Mouse (Mus musculus): ENCODE measurements at regions not wholly inside any gene's neighbourhood (a gene's known extent, or its start where the extent isn't known, plus 50 kb on each side); places are given as distances from the start of the nearest gene placed in this dataset.

- dilution Hi-C loops (cut with MboI; ENCODE audit: extremely low pct_ligation_motif_present, extremely low pct_unique_long_range_greater_than_20kb, low sequenced_read_pairs) = no loop called here
- no peak for DNase-seq (ENCODE audit: extremely low read depth)
- in situ Hi-C loops (cut with MboI; ENCODE audit: low pct_ligation_motif_present, low pct_unique_long_range_greater_than_20kb, low sequenced_read_pairs) = no loop called here
These were observed 578.4 kb downstream of the Gm826 start for GRCm38 (mm10) chr2:159755541-159756011.

GRCm38 (mm10) chr2:159760806-159761205 is 573.2 kb downstream of the Gm826 start:
- no peak overlapping the region for H3K4me2 ChIP-seq (ENCODE audit: insufficient read depth, low read depth, poor library complexity, severe bottlenecking)
- no peak for DNase-seq (ENCODE audit: extremely low read depth)
- no peak for TF ChIP-seq MXI1 (IDR thresholded peaks at IDR 0.05; ENCODE audit: low read depth, low read length)
- no peak for TF ChIP-seq CTCF (conservative IDR thresholded peaks at IDR 0.05 in 1 of 2, IDR thresholded peaks at IDR 0.05 in 1 of 2; ENCODE audit: low read depth in 2 of 2, low read length in 2 of 2)
- TF ChIP-seq TCF12 (IDR thresholded peaks at IDR 0.05; ENCODE audit: low read depth, low read length) = no peak
- no peak for TF ChIP-seq GABPA (IDR thresholded peaks at IDR 0.05; ENCODE audit: insufficient replicate concordance, low read depth, low read length)
- TF ChIP-seq JUND (conservative IDR thresholded peaks at IDR 0.05; ENCODE audit: low read depth, low read length) = no peak
- no peak for TF ChIP-seq TBP (conservative IDR thresholded peaks at IDR 0.05; ENCODE audit: low read depth, low read length)
- TF ChIP-seq HCFC1 (IDR thresholded peaks at IDR 0.05; ENCODE audit: low read depth, low read length) = no peak
- TF ChIP-seq EP300 (IDR thresholded peaks at IDR 0.05; ENCODE audit: low read length) = no peak
- TF ChIP-seq USF2 (conservative IDR thresholded peaks at IDR 0.05; ENCODE audit: low read depth, low read length) = no peak
- no peak for TF ChIP-seq PAX5 (IDR thresholded peaks at IDR 0.05; ENCODE audit: low read length)
- no peak for TF ChIP-seq MAX (IDR thresholded peaks at IDR 0.05; ENCODE audit: low read length)
- no peak for TF ChIP-seq ETS1 (conservative IDR thresholded peaks at IDR 0.05; ENCODE audit: low read depth, low read length)
- TF ChIP-seq CHD2 (IDR thresholded peaks at IDR 0.05; ENCODE audit: low read length) = no peak
- no peak for TF ChIP-seq IRF4 (IDR thresholded peaks at IDR 0.05; ENCODE audit: low read depth, low read length)
- TF ChIP-seq E2F4 (IDR thresholded peaks at IDR 0.05; ENCODE audit: insufficient replicate concordance, low read depth, low read length) = no peak
- no peak for TF ChIP-seq MAFK (IDR thresholded peaks at IDR 0.05; ENCODE audit: insufficient replicate concordance, low read length)
- no peak for TF ChIP-seq RAD21 (IDR thresholded peaks at IDR 0.05; ENCODE audit: low read depth, low read length)
- no peak overlapping the region for H3K27ac ChIP-seq (ENCODE audit: insufficient read depth, low read depth)
- H3K4me1 ChIP-seq (ENCODE audit: control insufficient read depth in 1 of 2, insufficient read depth in 2 of 2) = peaks cover 0 to 9% of the 10 kb centered on the region in 2 experiments; a peak in 1 of 4 replicates
- no peaks in the 10 kb centered on the region for H3K79me2 ChIP-seq (replicated peaks; ENCODE audit: control insufficient read depth, extremely low read depth, insufficient read depth, poor library complexity, severe bottlenecking)
- H3K36me3 ChIP-seq (replicated peaks in 1 of 2; ENCODE audit: control insufficient read depth in 1 of 2, insufficient read depth in 1 of 2, low read length in 1 of 2) = no peaks in the 10 kb centered on the region
- H3K9ac ChIP-seq (ENCODE audit: insufficient read depth, low read depth) = no peak overlapping the region
- peaks cover 2% of the 10 kb centered on the region for H3K27me3 ChIP-seq (replicated peaks)
- dilution Hi-C loops (cut with MboI; ENCODE audit: extremely low pct_ligation_motif_present, extremely low pct_unique_long_range_greater_than_20kb, low sequenced_read_pairs) = no loop called here
- in situ Hi-C loops (cut with MboI; ENCODE audit: low pct_ligation_motif_present, low pct_unique_long_range_greater_than_20kb, low sequenced_read_pairs) = no loop called here
- no peak overlapping the region for H3K4me3 ChIP-seq (replicated peaks in 1 of 3; ENCODE audit: low read depth in 2 of 3, low read length in 2 of 3, poor library complexity in 1 of 3)
- no peaks in the 10 kb centered on the region for H3K9me3 ChIP-seq (replicated peaks; ENCODE audit: low read length)

More at GRCm38 (mm10) chr2:159755541-159756011, 578.4 kb downstream of the Gm826 start:
- H3K36me3 ChIP-seq (replicated peaks in 1 of 2; ENCODE audit: control insufficient read depth in 1 of 2, insufficient read depth in 1 of 2, low read length in 1 of 2) = no peaks in the 10 kb centered on the region
- H3K9ac ChIP-seq (ENCODE audit: insufficient read depth, low read depth) = no peak overlapping the region
- H3K9me3 ChIP-seq (replicated peaks; ENCODE audit: low read length) = no peaks in the 10 kb centered on the region
- no peak for TF ChIP-seq MXI1 (IDR thresholded peaks at IDR 0.05; ENCODE audit: low read depth, low read length)
- TF ChIP-seq ZC3H11A (IDR thresholded peaks at IDR 0.05; ENCODE audit: low read depth, low read length) = no peak
- TF ChIP-seq IRF4 (IDR thresholded peaks at IDR 0.05; ENCODE audit: low read depth, low read length) = no peak
- no peak for TF ChIP-seq ZMIZ1 (IDR thresholded peaks at IDR 0.05; ENCODE audit: low read depth, low read length)
- peaks cover 2% of the 10 kb centered on the region for H3K27me3 ChIP-seq (replicated peaks)
- no peak overlapping the region for H3K4me2 ChIP-seq (ENCODE audit: insufficient read depth, low read depth, poor library complexity, severe bottlenecking)
- no peak overlapping the region for H3K27ac ChIP-seq (ENCODE audit: insufficient read depth, low read depth)
- no peak overlapping the region for H3K4me3 ChIP-seq (replicated peaks in 1 of 3; ENCODE audit: low read depth in 2 of 3, low read length in 2 of 3, poor library complexity in 1 of 3)
- H3K79me2 ChIP-seq (replicated peaks; ENCODE audit: control insufficient read depth, extremely low read depth, insufficient read depth, poor library complexity, severe bottlenecking) = no peaks in the 10 kb centered on the region
- H3K4me1 ChIP-seq (ENCODE audit: control insufficient read depth in 1 of 2, insufficient read depth in 2 of 2) = no peaks in the 10 kb centered on the region
